Mouse (Mus musculus) cerebellum, adult (tissue): Measurements from ENCODE around the gene Chmp6.

Source experiments
- ATAC-seq: cut with Nextera tagmentation; 2 replicates; pipeline ENCODE4 v1.9.2; 2017; ENCODE audit warnings: mild to moderate bottlenecking, moderate library complexity, mixed read lengths; ENCODE audit not compliant: insufficient number of reproducible peaks, low FRiP score, low TSS enrichment

Chmp6 gene

GRCm38 (mm10) chr11:119954233-119954632 is 41.0 kb downstream of the Chmp6 start:
- no peak for ATAC-seq

- 0 out of 2 replicates have a peak, but pooled peaks have one; percentile 24 for ATAC-seq
Measured at GRCm38 (mm10) chr11:119954749-119955337, 41.6 kb downstream of the Chmp6 start.

GRCm38 (mm10) chr11:119955432-119955831 is 42.2 kb downstream of the Chmp6 start:
- ATAC-seq, result no peak

- ATAC-seq, result no peak
Measured at GRCm38 (mm10) chr11:119956590-119956989, 43.3 kb downstream of the Chmp6 start.

DNA sequence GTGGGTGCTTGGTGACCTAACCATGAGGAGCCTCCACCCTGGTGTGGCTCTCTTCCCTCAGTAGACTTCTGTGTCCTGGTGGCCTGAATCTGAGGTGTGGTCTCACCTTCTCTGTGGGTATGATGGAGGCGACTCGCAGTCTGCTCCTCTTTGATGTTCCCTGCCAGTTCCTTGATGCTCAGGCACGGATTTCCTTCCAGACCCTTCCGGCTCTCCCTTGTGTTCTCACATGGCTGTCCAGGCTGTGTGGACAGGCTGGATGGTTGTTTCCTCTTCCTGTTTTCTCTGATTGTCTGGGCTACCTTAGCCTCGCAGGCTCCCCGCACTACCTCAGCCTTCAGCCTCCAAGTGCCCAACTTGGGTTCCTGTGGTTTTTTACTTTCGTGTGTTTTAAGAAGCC is 45.6 kb downstream of the Chmp6 start:
- ATAC-seq, result no peak

DNA sequence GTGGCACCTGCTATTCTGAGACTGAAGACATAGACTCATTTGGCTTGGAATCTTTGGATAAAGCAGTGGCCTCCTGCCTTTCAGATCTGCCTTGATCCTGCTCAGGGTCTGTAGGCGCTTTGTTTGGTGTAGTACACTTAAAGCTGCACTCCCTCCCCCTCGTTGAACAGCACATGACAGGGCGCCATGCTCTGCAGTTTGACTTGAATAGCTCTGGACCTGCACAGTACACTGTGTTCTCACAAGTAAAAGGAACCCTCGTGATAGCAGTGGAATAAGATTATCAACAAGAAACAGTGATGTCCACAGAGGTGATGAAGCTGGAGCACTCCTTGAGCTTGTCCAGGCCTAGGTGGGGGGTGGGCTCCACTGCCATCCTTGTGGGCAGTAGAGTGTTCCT is 46.5 kb downstream of the Chmp6 start:
- no peak for ATAC-seq

DNA sequence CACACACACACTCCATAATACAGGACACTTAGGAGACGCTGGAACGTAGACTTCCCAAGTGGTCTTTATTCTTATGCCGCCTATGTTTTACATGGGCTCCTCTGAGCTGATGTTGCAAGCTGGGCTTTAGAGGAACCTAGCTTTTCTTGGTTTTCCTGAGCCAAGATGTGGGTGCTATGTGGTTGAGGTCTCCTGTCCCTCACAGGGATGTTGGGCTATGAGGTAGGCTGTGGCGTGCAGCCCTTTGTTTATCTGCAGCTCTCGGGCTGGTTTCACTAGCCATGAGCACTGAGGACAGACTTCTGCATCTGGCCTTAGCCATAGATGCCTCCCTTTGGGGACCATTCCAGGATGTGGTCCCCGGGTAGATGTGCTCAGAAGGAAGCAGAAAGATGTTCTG is 47.4 kb downstream of the Chmp6 start:
- ATAC-seq, result no peak

- no peak for ATAC-seq
Measured at GRCm38 (mm10) chr11:119961511-119961910, 48.3 kb downstream of the Chmp6 start.

- no peak for ATAC-seq
Measured at GRCm38 (mm10) chr11:119965053-119965452, 51.8 kb downstream of the Chmp6 start.

DNA sequence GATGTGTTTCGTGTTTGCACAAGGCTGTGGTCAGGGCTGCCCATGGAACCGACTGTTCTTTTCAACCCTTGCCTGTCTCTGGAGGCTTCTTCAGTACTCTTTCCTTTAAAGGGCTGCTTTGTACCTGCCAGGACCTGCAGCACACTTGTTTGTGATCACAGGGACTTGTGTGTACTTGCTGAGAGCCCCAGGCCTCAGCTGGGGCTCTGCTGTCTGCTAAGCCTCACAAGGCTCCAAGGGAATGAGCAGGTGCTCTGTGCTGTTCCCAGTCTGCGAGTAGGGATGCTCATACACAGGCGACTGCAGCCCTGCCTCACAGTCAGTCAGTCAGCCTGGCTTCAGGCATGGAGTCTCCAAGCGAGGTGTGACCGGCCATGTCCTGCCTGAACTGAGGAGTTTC is 53.1 kb downstream of the Chmp6 start:
- no peak for ATAC-seq

GRCm38 (mm10) chr11:119967401-119967800 is 54.2 kb downstream of the Chmp6 start:
- ATAC-seq, result no peak

GRCm38 (mm10) chr11:119967892-119968291 is 54.7 kb downstream of the Chmp6 start:
- ATAC-seq, result no peak
